8 mouse cellular contexts compared by ENCODE assay signal in genomic region chr10:88826188-88826946, GRCm38 (mm10). TPM values are rescaled to one million over a fixed set of nuclear protein-coding genes. Genes with fewer than 3 reads are reported as not detected.
A peak's percentile ranks its signal among the peaks of the same experiment; 100 is the strongest.
DNase-seq lines count a peak whose midpoint lies in the region; ATAC-seq and TF ChIP-seq lines count a peak whose summit lies in the region.

TSS of gene Utp20 (minus strand) at chr10:88826804.

- peak within 1 kb of the TSS; percentile 55 for H3K9ac ChIP-seq in forebrain, postnatal 0 days
- peak within 1 kb of the TSS; percentile 64 for H3K9ac ChIP-seq in lung, embryonic 15.5 days

- DNase-seq in G1E (ENCODE audit: low spot score), result peak; percentile 67
- DNase-seq in cerebellum, adult 18-20 months, result peak; percentile 83 to 85
- DNase-seq in forebrain, postnatal 0 days, result peak; percentile 93
- DNase-seq in heart, postnatal 4 days, result peak; percentile 83
- peak; percentile 76 to 82 for DNase-seq in layer of hippocampus, adult 8-10 months (ENCODE audit: low spot score in 2 of 2)
- peak; percentile 62 for DNase-seq in ovary, adult 18-20 months (ENCODE audit: low spot score)
- peak; percentile 86 for DNase-seq in thymus, postnatal 0 days (ENCODE audit: low spot score)

- WGBS in forebrain, postnatal 0 days, result under 1% methylated on average over 44 of the region's 44 CpGs
- WGBS in lung, embryonic 15.5 days, result under 1% methylated on average over 44 of the region's 44 CpGs

- ATAC-seq in G1E (ENCODE audit: extremely low read depth, insufficient number of reproducible peaks, low FRiP score, poor library complexity, severe bottlenecking), result peak; percentile 96
- peak; percentile 100 for ATAC-seq in forebrain, postnatal 0 days
- peak; percentile 97 for ATAC-seq in lung, embryonic 15.5 days (ENCODE audit: borderline replicate concordance, extremely low read depth, low FRiP score, low TSS enrichment)

- H3K27ac ChIP-seq in forebrain, postnatal 0 days (ENCODE audit: low read depth, low read length), result peak within 1 kb of the TSS; percentile 21; the same call in 1 of the 2 replicates
- H3K27ac ChIP-seq in lung, embryonic 15.5 days, result no peak within 1 kb of the TSS

- TF ChIP-seq CTCF in G1E (IDR thresholded peaks at IDR 0.05; ENCODE audit: low read depth, low read length), result no peak
- no peak for TF ChIP-seq CTCF in forebrain, postnatal 0 days (IDR thresholded peaks at IDR 0.05; ENCODE audit: low read depth)

- no peaks in the 10 kb centered on the region for H3K27me3 ChIP-seq in G1E (ENCODE audit: insufficient read depth, low read length)
- H3K27me3 ChIP-seq in forebrain, postnatal 0 days (ENCODE audit: insufficient read depth, low read length), result no peaks in the 10 kb centered on the region
- H3K27me3 ChIP-seq in lung, embryonic 15.5 days, result no peaks in the 10 kb centered on the region

- H3K4me1 ChIP-seq in G1E (ENCODE audit: insufficient read depth, low read depth, low read length), result peaks cover 9% of the 10 kb centered on the region; the same call in 1 of the 2 replicates
- H3K4me1 ChIP-seq in forebrain, postnatal 0 days (ENCODE audit: insufficient read depth), result peaks cover 9% of the 10 kb centered on the region
- 0 out of 2 replicates have a peak, but pooled peaks cover 6% of the 10 kb centered on the region for H3K4me1 ChIP-seq in lung, embryonic 15.5 days

- H3K4me3 ChIP-seq in G1E (ENCODE audit: low read depth, low read length), result peak within 1 kb of the TSS; percentile 95
- H3K4me3 ChIP-seq in forebrain, postnatal 0 days (ENCODE audit: low read depth, low read length), result peak within 1 kb of the TSS; percentile 87
- H3K4me3 ChIP-seq in lung, embryonic 15.5 days, result peak within 1 kb of the TSS; percentile 86

- peaks cover 39% of the 10 kb centered on the region for H3K36me3 ChIP-seq in G1E (replicated peaks)
- peaks cover 10% of the 10 kb centered on the region; the same call in 1 of the 2 replicates for H3K36me3 ChIP-seq in forebrain, postnatal 0 days (ENCODE audit: insufficient read depth)
- H3K36me3 ChIP-seq in lung, embryonic 15.5 days, result peaks cover 17% of the 10 kb centered on the region

- no peaks in the 10 kb centered on the region for H3K9me3 ChIP-seq in G1E (replicated peaks)
- H3K9me3 ChIP-seq in forebrain, postnatal 0 days (ENCODE audit: low read length), result no peaks in the 10 kb centered on the region
- H3K9me3 ChIP-seq in lung, embryonic 15.5 days, result no peaks in the 10 kb centered on the region

- peak within 1 kb of the TSS; percentile 86 for H3K4me2 ChIP-seq in forebrain, postnatal 0 days (ENCODE audit: low read depth)
- peak within 1 kb of the TSS; percentile 74 for H3K4me2 ChIP-seq in lung, embryonic 15.5 days

RNA-seq across cellular contexts. Expression of gene Utp20, which starts in this region (rescaled TPM):
- total RNA-seq in G1E (2014; fragmentation: Nextera tagmentation) (50.5 and 67.8 TPM in 2 replicates), G1E (2017) (30.3 and 34.3 TPM in 2 replicates)
- 25.7 and 33.7 TPM in 2 replicates for polyA plus RNA-seq in G1E (2012)
- 15.2 and 18.5 TPM in 2 replicates for total RNA-seq in forebrain, postnatal 0 days (2014; rRNA removed)
- polyA plus RNA-seq in forebrain, postnatal 0 days (2015; fragmentation: Nextera tagmentation; extraction: Ambion mirVana), result 2.9 and 4.3 TPM in 2 replicates
- total RNA-seq in heart, postnatal 4 days (2021), result 10 to 100 TPM; 16.7 to 19.9 TPM
- 10 to 100 TPM; 22.6 to 33.9 (median 27.3) TPM for total RNA-seq in layer of hippocampus, adult 8-10 months (2022)
- 13.5 and 15.6 TPM in 2 replicates for polyA plus RNA-seq in lung, embryonic 15.5 days (2015; fragmentation: Nextera tagmentation; extraction: Ambion mirVana)
- 9.5 and 9.8 TPM in 2 replicates for polyA plus RNA-seq in thymus, postnatal 0 days (2015; fragmentation: Nextera tagmentation; extraction: Ambion mirVana)
